16 mouse cellular contexts compared by ENCODE assay signal in genomic region chr5:23420410-23420809, GRCm38 (mm10). TPM values are rescaled to one million over a fixed set of nuclear protein-coding genes. Genes with fewer than 3 reads are reported as not detected.
DNase-seq lines count a peak whose midpoint lies in the region; ATAC-seq and TF ChIP-seq lines count a peak whose summit lies in the region.
"Had no signal": no experiment of that assay in that cellular context is flagged by ENCODE, and none has a peak within 500 bp of the region (broad histone marks: within the 10 kb centered on the region; RNA-seq: fewer than 3 reads in every experiment).

No protein-coding gene starts in this region.

- H3K36me3 ChIP-seq in heart, adult 2 months (ENCODE audit: control insufficient read depth, insufficient read depth, low read length), result peaks cover 64% of the 10 kb centered on the region
- peaks cover 16% of the 10 kb centered on the region; the same call in 1 of the 2 replicates for H3K36me3 ChIP-seq in intestine, postnatal 0 days (ENCODE audit: control insufficient read depth, insufficient read depth)
- no peaks in the 10 kb centered on the region; the same call in none of the 2 replicates for H3K36me3 ChIP-seq in intestine, embryonic 15.5 days

- no peaks in the 10 kb centered on the region for H3K27me3 ChIP-seq in heart, adult 2 months (ENCODE audit: control insufficient read depth, insufficient read depth, low read length)
- no peaks in the 10 kb centered on the region for H3K27me3 ChIP-seq in intestine, postnatal 0 days (replicated peaks; ENCODE audit: control insufficient read depth, insufficient read depth, low read length)
- H3K27me3 ChIP-seq in intestine, embryonic 15.5 days (replicated peaks), result no peaks in the 10 kb centered on the region
- H3K27me3 ChIP-seq: hindbrain, embryonic 13.5 days had no signal

- no peak for ATAC-seq in intestine, postnatal 0 days
- no peak for ATAC-seq in intestine, embryonic 15.5 days
- ATAC-seq: liver, postnatal 0 days had no signal

- peaks cover 6% of the 10 kb centered on the region; the same call in 1 of the 2 replicates for H3K79me2 ChIP-seq in heart, adult 2 months (replicated peaks; ENCODE audit: control insufficient read depth, insufficient read depth, low read length)

- TF ChIP-seq POLR2A in heart, adult 2 months (IDR thresholded peaks at IDR 0.05; ENCODE audit: insufficient read depth, low read depth, low read length), result no peak
- no peak for TF ChIP-seq POLR2A in embryonic fibroblast, embryonic 13.5 days (IDR thresholded peaks at IDR 0.05; ENCODE audit: low read depth, low read length)

- no peak for DNase-seq in heart, adult 2 months
- no peak for DNase-seq in heart, postnatal 25 days (ENCODE audit: low spot score)
- DNase-seq in A20 (ENCODE audit: low read depth, low spot score), result peak; percentile 40
- no peak for DNase-seq in embryo, embryonic 11 days
- DNase-seq: adrenal gland, postnatal 36 days; cerebellum, adult 2 months; kidney, adult 8-10 months; layer of hippocampus, postnatal 36 days; liver; liver, postnatal 0 days; right cerebral cortex, postnatal 14 days had no signal

- peaks cover 18% of the 10 kb centered on the region for H3K4me1 ChIP-seq in heart, adult 2 months (ENCODE audit: control insufficient read depth, insufficient read depth, low read length)
- H3K4me1 ChIP-seq in intestine, postnatal 0 days (replicated peaks; ENCODE audit: control insufficient read depth, insufficient read depth, low read length), result peaks cover 8% of the 10 kb centered on the region
- H3K4me1 ChIP-seq in intestine, embryonic 15.5 days (replicated peaks), result peaks cover 29% of the 10 kb centered on the region
- H3K4me1 ChIP-seq in embryonic fibroblast, embryonic 13.5 days (ENCODE audit: control insufficient read depth, insufficient read depth, low read length), result peaks cover 15% of the 10 kb centered on the region

- no peak overlapping the region for H3K9ac ChIP-seq in heart, adult 2 months (ENCODE audit: low read depth, low read length)
- no peak overlapping the region for H3K9ac ChIP-seq in intestine, postnatal 0 days (ENCODE audit: low read depth, low read length)
- H3K9ac ChIP-seq in intestine, embryonic 15.5 days, result no peak overlapping the region
- H3K9ac ChIP-seq: liver, postnatal 0 days had no signal

- H3K27ac ChIP-seq in heart, adult 2 months, result peak overlapping the region; percentile 16; the same call in 1 of the 2 replicates
- peak overlapping the region; percentile 50; the same call in 1 of the 2 replicates for H3K27ac ChIP-seq in intestine, postnatal 0 days (ENCODE audit: low read depth, low read length)
- H3K27ac ChIP-seq in intestine, embryonic 15.5 days, result no peak overlapping the region
- H3K27ac ChIP-seq in embryonic fibroblast, embryonic 13.5 days (ENCODE audit: insufficient read depth, low read length), result peak overlapping the region; percentile 97

- H3K9me3 ChIP-seq in intestine, postnatal 0 days (ENCODE audit: control insufficient read depth), result no peaks in the 10 kb centered on the region
- no peaks in the 10 kb centered on the region for H3K9me3 ChIP-seq in intestine, embryonic 15.5 days
- H3K9me3 ChIP-seq: G1E; hindbrain, embryonic 13.5 days had no signal

- no peak for TF ChIP-seq EP300 in heart, adult 2 months (IDR thresholded peaks at IDR 0.05; ENCODE audit: insufficient read depth, low read depth, low read length)

- no peak overlapping the region for H3K4me2 ChIP-seq in intestine, postnatal 0 days (replicated peaks; ENCODE audit: low read depth)
- H3K4me2 ChIP-seq in intestine, embryonic 15.5 days (replicated peaks), result no peak overlapping the region

- TF ChIP-seq CTCF in heart, adult 2 months (IDR thresholded peaks at IDR 0.05), result no peak
- TF ChIP-seq CTCF in intestine, postnatal 0 days (IDR thresholded peaks at IDR 0.05; ENCODE audit: low read depth), result no peak
- no peak for TF ChIP-seq CTCF in embryonic fibroblast, embryonic 13.5 days (IDR thresholded peaks at IDR 0.05; ENCODE audit: borderline replicate concordance, insufficient read depth, low read length)

- WGBS in heart, adult 2 months, result 29% methylated on average over 1 of the region's 1 CpGs
- 50% methylated on average over 1 of the region's 1 CpGs for WGBS in intestine, postnatal 0 days
- 39% methylated on average over 1 of the region's 1 CpGs for WGBS in intestine, embryonic 15.5 days

- intact Hi-C loops in heart, adult 2 months (cut with DNase I), result no loop called here
- intact Hi-C loops in heart, postnatal 25 days (cut with DNase I), result loop anchor here (1.0 kb wide), 1 partner anchor 10 kb away; no protein-coding TSS in a partner anchor

- H3K4me3 ChIP-seq in heart, adult 2 months, result no peak overlapping the region
- no peak overlapping the region for H3K4me3 ChIP-seq in intestine, postnatal 0 days (ENCODE audit: low read depth, low read length)
- H3K4me3 ChIP-seq in intestine, embryonic 15.5 days (replicated peaks), result no peak overlapping the region
- H3K4me3 ChIP-seq in embryonic fibroblast, embryonic 13.5 days (ENCODE audit: insufficient read depth, low read length), result no peak overlapping the region
- H3K4me3 ChIP-seq: hindbrain, embryonic 13.5 days had no signal

RNA-seq across cellular contexts. Expression of gene Kmt2e, which starts 13.8 kb away (rescaled TPM):
- total RNA-seq in heart, adult 2 months (2021), result 10 to 100 TPM; 38.1 to 48.5 TPM
- polyA plus RNA-seq in heart, adult 2 months (2012; rRNA removed), result 14.4 and 18.1 TPM in 2 replicates
- 10 to 100 TPM; 40.0 to 52.3 TPM for total RNA-seq in heart, postnatal 25 days (2021)
- 44.8 and 49.3 TPM in 2 replicates for polyA plus RNA-seq in intestine, postnatal 0 days (2015; fragmentation: Nextera tagmentation; extraction: Ambion mirVana)
- polyA plus RNA-seq in intestine, embryonic 15.5 days (2015; fragmentation: Nextera tagmentation; extraction: Ambion mirVana), result 77.2 and 86.4 TPM in 2 replicates
- 52.4 and 71.8 TPM in 2 replicates for polyA plus RNA-seq in embryonic fibroblast, embryonic 13.5 days (2011; ENCODE audit: insufficient read length, low read depth, missing spikeins)
